ENCODE assay signal across 22 mouse cellular contexts in the genomic region with DNA sequence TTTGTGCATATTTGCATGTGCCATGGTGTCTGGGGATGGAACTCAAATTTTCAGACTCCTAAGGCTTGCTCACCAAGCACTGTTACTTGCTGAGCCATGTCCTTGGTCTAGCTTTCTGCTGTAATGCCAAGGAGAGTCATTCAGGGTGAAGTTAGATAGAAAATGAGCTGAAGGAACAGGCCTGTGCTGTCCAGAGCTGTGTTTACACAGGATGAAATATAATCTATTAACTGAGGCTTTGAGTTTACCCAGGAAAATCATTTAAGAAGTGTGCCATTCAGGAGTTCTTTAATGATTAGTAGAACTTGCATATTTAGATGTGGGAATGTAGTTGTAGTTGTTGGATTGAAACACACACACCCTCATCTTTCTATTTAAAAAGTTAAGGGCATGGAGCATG.
"Had no signal": no experiment of that assay in that cellular context is flagged by ENCODE, and none has a peak within 500 bp of the region (broad histone marks: within the 10 kb centered on the region; RNA-seq: fewer than 3 reads in every experiment).

No protein-coding gene starts in this region.

- H3K4me3 ChIP-seq: heart, adult 2 months; heart, embryonic 13.5 days; heart, embryonic 15.5 days; hindbrain, embryonic 13.5 days; hindbrain, embryonic 15.5 days; limb, embryonic 13.5 days; limb, embryonic 15.5 days; liver, embryonic 12.5 days had no signal

- H3K4me2 ChIP-seq: heart, embryonic 11.5 days; heart, embryonic 13.5 days; heart, embryonic 15.5 days; hindbrain, embryonic 13.5 days; hindbrain, embryonic 15.5 days; limb, embryonic 13.5 days; limb, embryonic 15.5 days; liver, embryonic 12.5 days had no signal

- H3K4me1 ChIP-seq: limb, embryonic 15.5 days had no signal

- H3K27ac ChIP-seq: heart, adult 2 months; heart, embryonic 13.5 days; heart, embryonic 15.5 days; hindbrain, embryonic 13.5 days; hindbrain, embryonic 15.5 days; hindbrain, postnatal 0 days; limb, embryonic 13.5 days; limb, embryonic 15.5 days; liver, embryonic 12.5 days; liver, embryonic 14.5 days had no signal

- H3K27me3 ChIP-seq: heart, embryonic 13.5 days; heart, embryonic 15.5 days; hindbrain, embryonic 13.5 days; hindbrain, embryonic 15.5 days; limb, embryonic 13.5 days; limb, embryonic 15.5 days; liver, embryonic 12.5 days had no signal

- ATAC-seq: hindbrain, postnatal 0 days; intestine, embryonic 16.5 days; liver, embryonic 12.5 days had no signal

- H3K9me3 ChIP-seq: heart, embryonic 13.5 days; heart, embryonic 15.5 days; hindbrain, embryonic 13.5 days; hindbrain, embryonic 15.5 days; limb, embryonic 13.5 days; limb, embryonic 15.5 days; liver, embryonic 12.5 days had no signal

- DNase-seq: gastrocnemius, postnatal 14 days; gastrocnemius, postnatal 36 days; heart, adult 11 months; heart, adult 2 months; heart, postnatal 14 days; heart, postnatal 36 days; kidney, adult 18-20 months; kidney, postnatal 14 days; layer of hippocampus, adult 9-11 months; layer of hippocampus, postnatal 36 days; left cerebral cortex, postnatal 4 days had no signal

- H3K9ac ChIP-seq: heart, embryonic 13.5 days; heart, embryonic 15.5 days; hindbrain, embryonic 13.5 days; hindbrain, embryonic 15.5 days; limb, embryonic 13.5 days; limb, embryonic 15.5 days; liver, embryonic 12.5 days; liver, embryonic 14.5 days had no signal

- H3K36me3 ChIP-seq: heart, embryonic 13.5 days; heart, embryonic 15.5 days; hindbrain, embryonic 15.5 days had no signal
